Mouse (Mus musculus) brain, embryonic 14.5 days (tissue): ENCODE data around the gene Spdye4a.

ENCODE experiments used
- CTCF ChIP-seq: fragments of 200-500 bp; IDR thresholded peaks from 2 replicates; pipeline ENCODE4 v1.5.1; 2012; ENCODE audit warnings: inconsistent platforms, mild to moderate bottlenecking, moderate library complexity, borderline replicate concordance; ENCODE audit not compliant: insufficient read depth, insufficient read length; ENCODE audit errors: extremely low read depth
- POLR2A ChIP-seq: fragments of 200-500 bp; IDR thresholded peaks from 2 replicates; pipeline ENCODE4 v1.6.1; 2012; ENCODE audit warnings: mild to moderate bottlenecking, inconsistent platforms, borderline replicate concordance; ENCODE audit not compliant: poor library complexity, insufficient read depth, insufficient read length, severe bottlenecking; ENCODE audit errors: extremely low read depth

- TF ChIP-seq POLR2A (no peak), CTCF (no peak)
Observed at GRCm38 (mm10) chr5:143220996-143221395, 5.7 kb downstream of the Spdye4a start.
